Comparison of ENCODE assay signal across 10 mouse cellular contexts in genomic region chr7:19697949-19698906, GRCm38 (mm10). TPM values are rescaled to one million over a fixed set of nuclear protein-coding genes. Genes with fewer than 3 reads are reported as not detected.
A peak's percentile ranks its signal among the peaks of the same experiment; 100 is the strongest.
DNase-seq lines count a peak whose midpoint lies in the region; ATAC-seq and TF ChIP-seq lines count a peak whose summit lies in the region.
"Had no signal": no experiment of that assay in that cellular context is flagged by ENCODE, and none has a peak within 500 bp of the region (broad histone marks: within the 10 kb centered on the region; RNA-seq: fewer than 3 reads in every experiment).

No protein-coding gene starts in this region.

- H3K27ac ChIP-seq in embryonic facial prominence, embryonic 11.5 days (replicated peaks; ENCODE audit: low read depth, low read length): no peak overlapping the region; the same call in 1 of the 2 replicates
- H3K27ac ChIP-seq in intestine, embryonic 15.5 days: 0 out of 2 replicates have a peak overlapping the region, but pooled peaks have one; percentile 1
- peak overlapping the region; percentile 49; the same call in 1 of the 2 replicates for H3K27ac ChIP-seq in lung, postnatal 0 days (ENCODE audit: low read length)
- H3K27ac ChIP-seq in stomach, embryonic 14.5 days (ENCODE audit: low read length): no peak overlapping the region

- peak overlapping the region; percentile 59 for H3K9ac ChIP-seq in embryonic facial prominence, embryonic 11.5 days (replicated peaks; ENCODE audit: low read length)
- H3K9ac ChIP-seq in intestine, embryonic 15.5 days: peak overlapping the region; percentile 46
- H3K9ac ChIP-seq in lung, postnatal 0 days (replicated peaks; ENCODE audit: low read depth): peak overlapping the region; percentile 39; the same call in 1 of the 2 replicates
- H3K9ac ChIP-seq in stomach, embryonic 14.5 days (replicated peaks; ENCODE audit: low read depth, low read length): peak overlapping the region; percentile 19; the same call in 1 of the 2 replicates

- H3K4me1 ChIP-seq in embryonic facial prominence, embryonic 11.5 days (ENCODE audit: control insufficient read depth, insufficient read depth, low read length): peaks cover 5% of the 10 kb centered on the region; the same call in 1 of the 2 replicates
- peaks cover 56% of the 10 kb centered on the region for H3K4me1 ChIP-seq in intestine, embryonic 15.5 days (replicated peaks)
- H3K4me1 ChIP-seq in lung, postnatal 0 days (ENCODE audit: insufficient read depth, low read depth, low read length): peaks cover 20% of the 10 kb centered on the region; the same call in 1 of the 2 replicates
- peaks cover 19% of the 10 kb centered on the region for H3K4me1 ChIP-seq in stomach, embryonic 14.5 days (ENCODE audit: control insufficient read depth, insufficient read depth, low read length)

- ATAC-seq in frontal cortex, adult (ENCODE audit: low TSS enrichment): peak; percentile 24; the same call in 1 of the 2 replicates
- ATAC-seq in embryonic facial prominence, embryonic 11.5 days (replicated peaks; ENCODE audit: insufficient number of reproducible peaks, low FRiP score, low TSS enrichment, low read depth): no peak
- no peak for ATAC-seq in intestine, embryonic 15.5 days
- no peak for ATAC-seq in lung, postnatal 0 days
- no peak for ATAC-seq in stomach, embryonic 14.5 days (ENCODE audit: insufficient number of reproducible peaks, insufficient read depth, low FRiP score, low read depth)

- H3K36me3 ChIP-seq in embryonic facial prominence, embryonic 11.5 days (replicated peaks; ENCODE audit: control insufficient read depth, insufficient read depth, low read depth, low read length): peaks cover 4% of the 10 kb centered on the region
- peaks cover 4% of the 10 kb centered on the region; the same call in 1 of the 2 replicates for H3K36me3 ChIP-seq in intestine, embryonic 15.5 days
- no peaks in the 10 kb centered on the region for H3K36me3 ChIP-seq in lung, postnatal 0 days (ENCODE audit: insufficient read depth, low read length)
- peaks cover 7% of the 10 kb centered on the region for H3K36me3 ChIP-seq in stomach, embryonic 14.5 days (ENCODE audit: control insufficient read depth, insufficient read depth, low read length)

- no peaks in the 10 kb centered on the region for H3K9me3 ChIP-seq in embryonic facial prominence, embryonic 11.5 days (replicated peaks; ENCODE audit: control insufficient read depth, low read length)
- H3K9me3 ChIP-seq in intestine, embryonic 15.5 days: no peaks in the 10 kb centered on the region
- no peaks in the 10 kb centered on the region for H3K9me3 ChIP-seq in lung, postnatal 0 days (ENCODE audit: low read length)
- no peaks in the 10 kb centered on the region for H3K9me3 ChIP-seq in stomach, embryonic 14.5 days (ENCODE audit: control insufficient read depth, low read depth, low read length)

- peak; percentile 54 for TF ChIP-seq CTCF in lung, postnatal 0 days (IDR thresholded peaks at IDR 0.05)

- no peaks in the 10 kb centered on the region for H3K27me3 ChIP-seq in embryonic facial prominence, embryonic 11.5 days (ENCODE audit: control insufficient read depth, insufficient read depth, low read length)
- no peaks in the 10 kb centered on the region for H3K27me3 ChIP-seq in intestine, embryonic 15.5 days (replicated peaks)
- no peaks in the 10 kb centered on the region for H3K27me3 ChIP-seq in lung, postnatal 0 days (replicated peaks; ENCODE audit: insufficient read depth, low read length)
- H3K27me3 ChIP-seq in stomach, embryonic 14.5 days (ENCODE audit: control insufficient read depth, insufficient read depth, low read length): no peaks in the 10 kb centered on the region

- DNase-seq in frontal cortex, postnatal 25 days (ENCODE audit: low spot score in 2 of 2): no peak
- peak; percentile 76 for DNase-seq in embryonic facial prominence, embryonic 11.5 days (ENCODE audit: low spot score)
- peak; percentile 69 for DNase-seq in lung, postnatal 0 days (ENCODE audit: low spot score)
- DNase-seq in gastrocnemius, adult 8-10 months (ENCODE audit: low spot score in 2 of 2): no peak
- DNase-seq in urinary bladder, postnatal 25 days (ENCODE audit: low spot score): no peak

- 3% methylated on average over 28 of the region's 28 CpGs for WGBS in embryonic facial prominence, embryonic 11.5 days
- WGBS in intestine, embryonic 15.5 days: 4% methylated on average over 28 of the region's 28 CpGs
- 2% methylated on average over 28 of the region's 28 CpGs for WGBS in lung, postnatal 0 days
- 2% methylated on average over 28 of the region's 28 CpGs for WGBS in stomach, embryonic 14.5 days

- TF ChIP-seq EP300 in lung, postnatal 0 days (IDR thresholded peaks at IDR 0.05): no peak

- peak overlapping the region; percentile 70 for H3K4me2 ChIP-seq in embryonic facial prominence, embryonic 11.5 days (ENCODE audit: low read depth, low read length)
- H3K4me2 ChIP-seq in intestine, embryonic 15.5 days (replicated peaks): peak overlapping the region; percentile 66
- peak overlapping the region; percentile 50 for H3K4me2 ChIP-seq in lung, postnatal 0 days (replicated peaks; ENCODE audit: low read depth, low read length)
- peak overlapping the region; percentile 59 for H3K4me2 ChIP-seq in stomach, embryonic 14.5 days (replicated peaks; ENCODE audit: low read depth, low read length)

- H3K4me3 ChIP-seq in embryonic facial prominence, embryonic 11.5 days (ENCODE audit: low read depth, low read length): peak overlapping the region; percentile 35
- peak overlapping the region; percentile 32 for H3K4me3 ChIP-seq in intestine, embryonic 15.5 days (replicated peaks)
- H3K4me3 ChIP-seq in lung, postnatal 0 days (ENCODE audit: low read depth, low read length): peak overlapping the region; percentile 40
- peak overlapping the region; percentile 20 for H3K4me3 ChIP-seq in stomach, embryonic 14.5 days (ENCODE audit: low read depth, low read length)

RNA-seq across cellular contexts. Expression of gene Apoe, which starts 0.8 kb away (rescaled TPM):
- polyA plus RNA-seq in embryonic facial prominence, embryonic 11.5 days (2014; fragmentation: Nextera tagmentation; extraction: Ambion mirVana): 180 and 210 TPM in 2 replicates
- polyA plus RNA-seq in intestine, embryonic 15.5 days (2015; fragmentation: Nextera tagmentation; extraction: Ambion mirVana): 296 and 325 TPM in 2 replicates
- polyA plus RNA-seq in lung, postnatal 0 days (2015; fragmentation: Nextera tagmentation; extraction: Ambion mirVana): 768 and 1,006 TPM in 2 replicates
- polyA plus RNA-seq in stomach, embryonic 14.5 days (2014; fragmentation: Nextera tagmentation; extraction: Ambion mirVana): 291 and 299 TPM in 2 replicates
- 10 to 100 TPM; 18.8 to 67.9 (median 47.9) TPM for total RNA-seq in gastrocnemius, adult 8-10 months (2022)

RNA-seq across cellular contexts. Expression of gene Apoc1, which starts 5.8 kb away (rescaled TPM):
- polyA plus RNA-seq in embryonic facial prominence, embryonic 11.5 days (2014; fragmentation: Nextera tagmentation; extraction: Ambion mirVana): 5.4 and 6.1 TPM in 2 replicates
- 27.1 and 34.7 TPM in 2 replicates for polyA plus RNA-seq in intestine, embryonic 15.5 days (2015; fragmentation: Nextera tagmentation; extraction: Ambion mirVana)
- 61.1 and 63.8 TPM in 2 replicates for polyA plus RNA-seq in lung, postnatal 0 days (2015; fragmentation: Nextera tagmentation; extraction: Ambion mirVana)
- polyA plus RNA-seq in stomach, embryonic 14.5 days (2014; fragmentation: Nextera tagmentation; extraction: Ambion mirVana): 10.9 and 12.6 TPM in 2 replicates
- 1 to 10 TPM in 2 of 4 experiments, not detected in 2; 1.1 to 2.1 TPM for total RNA-seq in gastrocnemius, adult 8-10 months (2022)
- polyA plus RNA-seq: C2C12 had no signal

RNA-seq across cellular contexts. Expression of gene Apoc4, which starts 16.9 kb away (rescaled TPM):
- polyA plus RNA-seq in embryonic facial prominence, embryonic 11.5 days (2014; fragmentation: Nextera tagmentation; extraction: Ambion mirVana): not detected in 2 replicates
- polyA plus RNA-seq in intestine, embryonic 15.5 days (2015; fragmentation: Nextera tagmentation; extraction: Ambion mirVana): 4.7 and 7.0 TPM in 2 replicates
- 0.38 and 0.88 TPM in 2 replicates for polyA plus RNA-seq in lung, postnatal 0 days (2015; fragmentation: Nextera tagmentation; extraction: Ambion mirVana)
- polyA plus RNA-seq in stomach, embryonic 14.5 days (2014; fragmentation: Nextera tagmentation; extraction: Ambion mirVana): 0.39 TPM in 1 of 2 replicates, not detected in the other
- not detected for total RNA-seq in gastrocnemius, adult 8-10 months (2022)
- total RNA-seq: heart, postnatal 36 days had no signal
- polyA plus RNA-seq: C2C12 had no signal

RNA-seq across cellular contexts. Expression of gene Gm44805, which starts 17.0 kb away (rescaled TPM):
- not detected in 2 replicates for polyA plus RNA-seq in embryonic facial prominence, embryonic 11.5 days (2014; fragmentation: Nextera tagmentation; extraction: Ambion mirVana)
- polyA plus RNA-seq in intestine, embryonic 15.5 days (2015; fragmentation: Nextera tagmentation; extraction: Ambion mirVana): 0.71 and 1.2 TPM in 2 replicates
- not detected in 2 replicates for polyA plus RNA-seq in lung, postnatal 0 days (2015; fragmentation: Nextera tagmentation; extraction: Ambion mirVana)
- not detected in 2 replicates for polyA plus RNA-seq in stomach, embryonic 14.5 days (2014; fragmentation: Nextera tagmentation; extraction: Ambion mirVana)
- not detected for total RNA-seq in gastrocnemius, adult 8-10 months (2022)
- total RNA-seq: heart, postnatal 36 days had no signal
- polyA plus RNA-seq: C2C12 had no signal

RNA-seq across cellular contexts. Expression of gene Tomm40, which starts 17.0 kb away (rescaled TPM):
- 123 and 131 TPM in 2 replicates for polyA plus RNA-seq in embryonic facial prominence, embryonic 11.5 days (2014; fragmentation: Nextera tagmentation; extraction: Ambion mirVana)
- polyA plus RNA-seq in intestine, embryonic 15.5 days (2015; fragmentation: Nextera tagmentation; extraction: Ambion mirVana): 208 and 215 TPM in 2 replicates
- 60.8 and 62.4 TPM in 2 replicates for polyA plus RNA-seq in lung, postnatal 0 days (2015; fragmentation: Nextera tagmentation; extraction: Ambion mirVana)
- 91.2 and 108 TPM in 2 replicates for polyA plus RNA-seq in stomach, embryonic 14.5 days (2014; fragmentation: Nextera tagmentation; extraction: Ambion mirVana)
- 10 to 100 TPM; 44.3 to 48.3 (median 46.0) TPM for total RNA-seq in gastrocnemius, adult 8-10 months (2022)

Comparison
In these comparisons a context has a peak if more than half of its experiments do, and no peak if none do; other contexts are left out.
1. DNase-seq: peak in embryonic facial prominence, embryonic 11.5 days (single experiment) and lung, postnatal 0 days (single experiment); none in frontal cortex, postnatal 25 days (0 of 2), gastrocnemius, adult 8-10 months (0 of 2) and urinary bladder, postnatal 25 days (single experiment).
2. H3K27ac ChIP-seq: peak in intestine, embryonic 15.5 days (single experiment) and lung, postnatal 0 days (single experiment); none in embryonic facial prominence, embryonic 11.5 days (single experiment) and stomach, embryonic 14.5 days (single experiment).
3. Peak in every context shown above with its lines, with median percentiles within 50 percentile points of each other: H3K4me2 ChIP-seq, H3K4me3 ChIP-seq and H3K9ac ChIP-seq.